Mouse (Mus musculus) skeletal muscle tissue, adult 2 months (tissue): ENCODE measurements around the gene Ehd1.
A peak's percentile ranks its signal among the peaks of the same experiment; 100 is the strongest.
"Not testable (repeated sequence)": the region's sequence is repeated elsewhere in the genome, so short reads cannot be mapped to it uniquely, and the experiment has no call there.

Source experiments
- DNase-seq: peaks from one replicate; pipeline ENCODE4 v3.0.0-alpha.2; 2012; ENCODE audit warnings: low read depth, low spot score

Gene Ehd1

GRCm38 (mm10) chr19:6300402-6300841 is 23.9 kb downstream of the Ehd1 start:
- no peak for DNase-seq

DNA sequence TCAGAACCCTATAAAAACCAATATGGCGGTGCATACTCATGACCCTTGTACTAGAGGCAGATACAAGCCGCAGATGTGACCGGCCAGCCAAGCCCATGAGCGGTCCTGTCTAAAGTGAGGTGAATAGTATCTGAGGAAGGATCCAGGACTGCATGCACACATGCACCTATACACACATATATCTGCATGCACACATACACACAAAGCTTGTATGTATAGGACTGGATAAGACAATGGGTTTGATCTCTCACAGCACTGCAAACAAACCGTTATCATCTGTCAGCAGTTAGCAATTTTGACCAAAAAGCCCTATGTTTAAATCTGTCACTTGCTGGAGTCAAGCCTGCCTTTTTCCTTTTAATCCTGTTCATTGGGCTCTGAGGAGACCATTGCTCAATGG is 25.6 kb downstream of the Ehd1 start:
- no peak for DNase-seq

- DNase-seq, result no peak
Measured at GRCm38 (mm10) chr19:6302522-6302921, 26.0 kb downstream of the Ehd1 start.

- no peak for DNase-seq
Measured at GRCm38 (mm10) chr19:6303831-6304230, 27.3 kb downstream of the Ehd1 start.

DNA sequence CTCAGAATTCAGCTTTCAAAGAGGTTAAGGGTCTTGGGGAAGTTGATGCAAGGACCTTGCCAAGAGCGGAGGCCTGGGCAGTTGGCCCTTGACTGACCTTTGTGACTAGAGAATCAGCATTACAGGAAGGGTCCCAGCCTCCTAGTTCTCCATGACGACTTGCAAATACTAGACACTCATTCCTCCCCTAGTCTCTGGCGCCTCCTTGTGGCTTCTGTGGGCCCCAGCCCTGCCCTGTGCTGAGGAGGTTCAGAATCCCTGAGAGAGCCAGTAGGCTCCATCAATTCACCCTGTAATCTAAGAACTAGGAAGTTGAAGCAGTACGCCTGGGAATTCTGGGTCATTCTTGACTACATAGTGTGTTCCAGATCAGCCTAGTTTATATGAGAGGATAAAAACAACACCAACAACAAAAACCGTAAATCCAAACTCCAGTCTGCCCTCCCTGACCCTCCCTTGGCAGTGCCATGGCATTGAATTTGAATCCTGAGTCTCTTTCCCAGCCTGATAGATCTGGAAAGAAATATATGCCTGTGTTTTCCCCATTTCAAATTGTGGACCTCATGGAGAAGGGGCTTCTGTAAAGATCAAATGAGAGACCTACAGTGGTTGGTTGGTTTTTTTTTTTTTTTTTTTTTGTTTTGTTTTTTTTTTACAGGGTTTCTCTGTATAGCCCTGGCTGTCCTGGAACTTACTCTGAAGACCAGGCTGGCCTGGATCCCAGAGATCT is 28.4 kb downstream of the Ehd1 start:
- peak; percentile 84 for DNase-seq

GRCm38 (mm10) chr19:6305517-6306115 is 29.1 kb downstream of the Ehd1 start:
- DNase-seq, result no peak

DNA sequence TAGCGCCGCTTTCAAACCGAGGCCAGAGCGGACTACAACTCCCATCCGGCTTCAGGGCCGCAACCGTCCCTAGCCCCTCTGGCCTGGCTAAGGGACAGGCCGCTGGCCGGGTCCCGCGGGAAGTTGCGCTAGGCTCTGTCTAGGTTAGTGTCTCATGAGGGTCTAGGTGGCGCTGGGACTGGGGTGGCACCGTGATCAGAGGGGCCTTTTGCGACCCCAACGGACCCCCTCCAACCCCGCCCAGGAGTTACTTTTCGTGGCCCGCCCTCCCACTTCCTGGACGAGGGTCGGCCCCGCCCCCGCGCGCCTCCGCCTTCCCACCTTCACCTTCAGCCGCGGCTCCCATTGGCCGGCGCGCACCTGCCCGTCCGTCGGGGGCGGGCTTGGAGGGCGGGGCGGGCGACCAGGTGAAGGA is 29.6 kb downstream of the Ehd1 start, which contains the start of gene Cdc42bpg:
Gene Cdc42bpg, plus strand, starts transcription at position 320 of the 415 bp plus-strand sequence.
- no peak for DNase-seq

- no peak for DNase-seq
Measured at GRCm38 (mm10) chr19:6306586-6306985, 30.1 kb downstream of the Ehd1 start.

DNA sequence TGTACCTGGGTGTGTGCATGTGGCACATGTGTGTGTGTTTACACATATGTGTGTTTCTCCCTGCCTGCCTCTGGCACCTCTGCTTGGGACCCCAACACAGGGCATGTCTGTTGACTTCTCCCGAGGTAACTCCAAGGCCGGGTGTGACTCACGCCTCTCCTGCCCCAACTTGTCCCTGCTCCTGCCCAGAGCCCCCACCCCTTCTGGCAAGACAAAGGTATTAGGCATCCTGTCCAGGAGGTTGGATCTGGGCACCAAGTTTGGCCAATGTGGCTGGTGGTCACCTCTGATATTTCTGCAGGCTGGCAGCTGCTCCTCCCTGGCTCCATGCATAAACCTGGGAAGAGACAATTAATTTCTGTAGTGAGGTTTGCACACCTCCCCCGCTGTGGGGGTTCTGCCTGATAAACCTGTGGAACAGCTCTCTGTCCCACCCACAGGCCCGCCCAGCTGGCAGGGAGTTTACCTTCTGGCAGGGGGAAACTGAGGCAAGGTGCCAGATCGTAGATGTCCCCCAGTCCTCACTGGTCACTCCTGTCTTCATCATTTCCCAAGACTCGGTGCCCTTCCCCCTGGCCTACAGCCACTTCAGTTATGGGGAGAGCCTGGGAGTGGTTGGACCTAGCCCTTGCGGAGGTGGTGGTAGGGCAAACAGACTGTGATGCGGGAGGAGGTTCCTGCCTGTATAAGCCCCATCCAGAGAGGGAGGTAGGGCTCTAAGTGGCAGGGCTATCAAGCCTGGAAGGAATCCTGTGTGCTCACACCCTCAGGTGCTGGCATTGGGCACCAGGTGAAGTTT is 31.4 kb downstream of the Ehd1 start:
- no peak for DNase-seq

- DNase-seq, result no peak
Measured at GRCm38 (mm10) chr19:6310181-6310580, 33.7 kb downstream of the Ehd1 start.

DNA sequence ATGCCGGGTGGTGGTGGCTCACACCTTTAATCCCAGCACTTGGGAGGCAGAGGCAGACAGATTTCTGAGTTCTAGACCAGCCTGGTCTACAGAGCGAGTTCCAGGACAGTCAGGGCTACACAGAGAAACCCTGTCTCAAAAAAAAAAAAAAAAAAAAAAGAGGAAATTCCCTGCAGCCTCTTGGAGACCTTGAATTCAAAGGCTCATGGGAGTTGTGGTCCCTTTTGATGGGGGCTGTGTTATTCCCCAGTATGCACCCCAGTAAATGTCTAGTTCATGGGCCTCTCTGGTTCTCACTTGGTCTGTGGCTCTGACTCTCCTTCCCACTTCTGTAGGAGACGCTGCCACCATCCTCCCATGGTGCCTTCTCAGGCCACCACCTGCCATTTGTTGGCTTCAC is 35.3 kb downstream of the Ehd1 start:
- not testable (repeated sequence) for DNase-seq

- no peak for DNase-seq
Measured at GRCm38 (mm10) chr19:6313796-6314195, 37.3 kb downstream of the Ehd1 start.

DNA sequence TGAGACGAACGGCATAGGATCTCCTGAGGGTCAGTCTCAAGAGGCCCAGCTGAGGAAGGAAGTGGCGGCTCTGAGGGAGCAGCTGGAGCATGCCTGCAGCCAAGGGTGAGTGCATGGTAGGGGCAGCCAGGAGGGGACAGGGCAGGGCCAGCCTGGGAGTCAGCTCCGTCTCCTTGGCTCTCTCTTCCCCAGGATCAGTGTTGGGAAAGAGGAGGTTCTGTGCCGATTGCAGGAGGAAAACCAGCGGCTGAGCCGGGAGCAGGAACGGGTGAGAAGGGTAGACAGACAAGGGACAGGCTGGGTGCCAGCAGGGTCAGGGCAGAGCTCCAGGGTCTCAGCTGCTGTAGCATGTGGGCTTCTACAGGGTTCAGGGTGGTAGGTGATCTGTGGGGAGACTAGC is 38.0 kb downstream of the Ehd1 start:
- no peak for DNase-seq

DNA sequence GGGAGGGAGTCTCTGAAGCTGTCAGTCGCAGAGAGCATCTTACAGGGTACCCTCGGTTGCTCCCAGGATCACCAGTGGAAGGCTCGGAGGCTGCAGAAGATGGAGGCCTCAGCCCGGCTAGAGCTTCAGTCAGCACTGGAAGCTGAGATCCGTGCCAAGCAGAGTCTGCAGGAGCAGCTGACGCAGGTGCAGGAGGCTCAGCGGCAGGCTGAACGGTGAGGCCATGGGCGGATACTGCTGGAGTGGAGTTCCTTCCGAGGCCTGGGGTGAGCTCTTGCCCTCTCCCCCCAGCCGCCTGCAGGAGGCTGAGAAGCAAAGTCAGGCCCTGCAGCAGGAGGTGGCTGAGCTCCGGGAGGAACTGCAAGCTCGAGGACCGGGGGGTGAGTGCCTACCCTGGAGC is 39.0 kb downstream of the Ehd1 start:
- DNase-seq, result no peak

DNA sequence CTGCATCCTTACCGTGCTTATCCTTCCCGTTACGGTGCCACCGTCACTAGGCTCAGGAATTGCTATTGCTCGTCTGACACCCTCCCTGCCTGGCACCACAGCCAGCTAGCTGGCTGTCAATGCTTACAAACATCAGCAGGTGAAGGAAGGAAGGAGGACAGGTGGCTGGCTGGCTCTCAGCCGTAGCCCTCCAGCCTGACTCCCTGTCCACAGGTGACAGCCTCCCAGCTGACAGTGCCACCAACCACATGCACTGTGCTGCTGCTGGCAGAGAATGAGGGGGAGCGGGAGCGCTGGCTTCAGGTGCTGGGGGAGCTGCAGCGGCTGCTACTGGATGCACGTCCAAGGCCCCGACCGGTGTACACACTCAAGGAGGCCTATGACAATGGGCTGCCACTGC is 41.6 kb downstream of the Ehd1 start:
- DNase-seq, result no peak

GRCm38 (mm10) chr19:6321358-6321757 is 44.8 kb downstream of the Ehd1 start:
- DNase-seq, result no peak

- DNase-seq, result no peak
Measured at GRCm38 (mm10) chr19:6321786-6322621, 45.5 kb downstream of the Ehd1 start.

- no peak for DNase-seq
Measured at GRCm38 (mm10) chr19:6324751-6325150, 48.2 kb downstream of the Ehd1 start.

- DNase-seq, result no peak
Measured at GRCm38 (mm10) chr19:6331178-6331577, 54.7 kb downstream of the Ehd1 start.

- DNase-seq, result peak; percentile 65
Measured at GRCm38 (mm10) chr19:6331719-6332516, 55.4 kb downstream of the Ehd1 start.
